12 mouse cellular contexts compared by ENCODE assay signal in the genomic region with DNA sequence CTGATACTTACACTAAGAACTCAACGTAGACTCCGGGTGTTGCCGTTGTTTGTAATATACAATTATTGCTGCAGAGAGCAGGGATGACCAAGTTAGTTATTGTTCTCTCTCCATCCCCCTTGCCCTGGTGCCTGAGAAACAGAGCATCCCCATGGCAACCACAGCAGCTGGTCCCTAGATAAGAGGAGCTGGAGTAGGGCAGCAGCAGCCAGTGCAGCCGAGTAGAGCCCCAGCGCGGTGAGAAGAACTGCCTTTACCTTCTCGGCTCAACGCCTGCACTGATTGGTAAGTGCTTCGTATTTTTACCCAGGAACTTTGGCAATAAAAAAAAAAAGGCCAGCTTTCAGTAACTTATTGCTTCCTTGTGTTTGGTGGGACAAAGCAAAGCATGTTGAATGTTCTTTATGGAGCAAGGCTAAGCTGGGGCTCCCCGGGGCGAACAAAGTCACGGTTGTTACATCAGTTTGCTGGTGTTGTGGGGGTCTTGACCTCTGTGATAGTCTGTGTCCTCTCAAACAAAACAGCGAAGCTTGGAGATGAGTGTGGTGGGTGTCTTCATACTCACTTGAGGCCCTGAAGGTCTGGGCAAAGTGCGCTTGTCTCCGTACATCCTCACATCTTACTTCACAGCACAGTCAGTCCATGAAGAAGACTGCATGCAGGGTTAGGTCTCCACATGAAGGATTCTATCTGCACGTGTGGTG. TPM values are rescaled to one million over a fixed set of nuclear protein-coding genes. Genes with fewer than 3 reads are reported as not detected.
A peak's percentile ranks its signal among the peaks of the same experiment; 100 is the strongest.
DNase-seq lines count a peak whose midpoint lies in the region; ATAC-seq lines count a peak whose summit lies in the region.
"Had no signal": no experiment of that assay in that cellular context is flagged by ENCODE, and none has a peak within 500 bp of the region (broad histone marks: within the 10 kb centered on the region; RNA-seq: fewer than 3 reads in every experiment).

A gene (plus strand): TSS at position 207 of the 704 bp plus-strand sequence.

- H3K36me3 ChIP-seq in embryonic facial prominence, embryonic 11.5 days (replicated peaks; ENCODE audit: control insufficient read depth, insufficient read depth, low read depth, low read length): no peaks in the 10 kb centered on the region
- H3K36me3 ChIP-seq in hindbrain, embryonic 13.5 days: no peaks in the 10 kb centered on the region

- no peak within 1 kb of the TSS for H3K4me2 ChIP-seq in embryonic facial prominence, embryonic 11.5 days (ENCODE audit: low read depth, low read length)
- H3K4me2 ChIP-seq in hindbrain, embryonic 13.5 days: peak within 1 kb of the TSS; percentile 29

- H3K4me3 ChIP-seq in embryonic facial prominence, embryonic 11.5 days (ENCODE audit: low read depth, low read length): no peak within 1 kb of the TSS
- 0 out of 2 replicates have a peak within 1 kb of the TSS, but pooled peaks have one; percentile 3 for H3K4me3 ChIP-seq in hindbrain, embryonic 13.5 days
- H3K4me3 ChIP-seq: erythroblast, embryonic 14.5 days had no signal

- 61% methylated on average over 16 of the region's 16 CpGs for WGBS in embryonic facial prominence, embryonic 11.5 days
- WGBS in hindbrain, embryonic 13.5 days: 31% methylated on average over 16 of the region's 16 CpGs

- peak; percentile 83 for ATAC-seq in embryonic facial prominence, embryonic 11.5 days (replicated peaks; ENCODE audit: insufficient number of reproducible peaks, low FRiP score, low TSS enrichment, low read depth)
- peak; percentile 89 for ATAC-seq in hindbrain, embryonic 13.5 days (ENCODE audit: low FRiP score)
- ATAC-seq in CD4-positive, CD25-positive, alpha-beta regulatory T cell, adult 4 months: no peak

- H3K27me3 ChIP-seq in embryonic facial prominence, embryonic 11.5 days (ENCODE audit: control insufficient read depth, insufficient read depth, low read length): no peaks in the 10 kb centered on the region
- H3K27me3 ChIP-seq in hindbrain, embryonic 13.5 days: no peaks in the 10 kb centered on the region; the same call in 1 of the 2 replicates

- H3K27ac ChIP-seq in embryonic facial prominence, embryonic 11.5 days (replicated peaks; ENCODE audit: low read depth, low read length): no peak within 1 kb of the TSS
- H3K27ac ChIP-seq in hindbrain, embryonic 13.5 days: no peak within 1 kb of the TSS

- peak; percentile 72 for DNase-seq in embryo, embryonic 10.5 days (ENCODE audit: low spot score)
- peak; percentile 30 for DNase-seq in embryonic facial prominence, embryonic 11.5 days (ENCODE audit: low spot score)
- DNase-seq in neural tube, embryonic 10.5 days (ENCODE audit: extremely low spot score, low spot score): peak; percentile 48
- DNase-seq in T-cell, adult 2 months (ENCODE audit: low spot score): no peak
- DNase-seq in thymus, adult 18-20 months: no peak
- DNase-seq: cerebellum, adult 18-20 months; kidney, postnatal 36 days; lung, adult 2 months; right cerebral cortex, postnatal 4 days had no signal

- H3K9me3 ChIP-seq in embryonic facial prominence, embryonic 11.5 days (replicated peaks; ENCODE audit: control insufficient read depth, low read length): no peaks in the 10 kb centered on the region
- no peaks in the 10 kb centered on the region for H3K9me3 ChIP-seq in hindbrain, embryonic 13.5 days

- H3K4me1 ChIP-seq in embryonic facial prominence, embryonic 11.5 days (ENCODE audit: control insufficient read depth, insufficient read depth, low read length): no peaks in the 10 kb centered on the region
- peaks cover 18% of the 10 kb centered on the region for H3K4me1 ChIP-seq in hindbrain, embryonic 13.5 days (replicated peaks)

- H3K9ac ChIP-seq in embryonic facial prominence, embryonic 11.5 days (replicated peaks; ENCODE audit: low read length): no peak within 1 kb of the TSS; the same call in 1 of the 2 replicates
- no peak within 1 kb of the TSS for H3K9ac ChIP-seq in hindbrain, embryonic 13.5 days

RNA-seq across cellular contexts. Expression of the gene that starts here (rescaled TPM):
- 25.8 and 26.3 TPM in 2 replicates for polyA plus RNA-seq in embryonic facial prominence, embryonic 11.5 days (2014; fragmentation: Nextera tagmentation; extraction: Ambion mirVana)
- polyA plus RNA-seq in hindbrain, embryonic 13.5 days (2015; fragmentation: Nextera tagmentation; extraction: Ambion mirVana): 11.1 and 16.6 TPM in 2 replicates
- not detected for polyA plus RNA-seq in CD4-positive, CD25-positive, alpha-beta regulatory T cell, adult 4 months (2017; shearing (Covaris generic))
- polyA plus RNA-seq: erythroblast, embryonic 14.5 days; lung, adult 2 months had no signal

Comparison
In these comparisons a context has a peak if more than half of its experiments do, and no peak if none do; other contexts are left out.
1. RNA of the gene that starts here (polyA plus RNA-seq): 25.8 to 26.3 TPM in embryonic facial prominence, embryonic 11.5 days and 11.1 to 16.6 TPM in hindbrain, embryonic 13.5 days; not detected in CD4-positive, CD25-positive, alpha-beta regulatory T cell, adult 4 months; every median in the first group is over 10 times any median in the second.
2. DNase-seq: peak in embryo, embryonic 10.5 days (single experiment), embryonic facial prominence, embryonic 11.5 days (single experiment) and neural tube, embryonic 10.5 days (single experiment); none in T-cell, adult 2 months (single experiment) and thymus, adult 18-20 months (0 of 2).